Mouse (Mus musculus): ENCODE results near the gene Wdfy4.

Wdfy4 gene

GRCm38 (mm10) chr14:33078596-33078995 lies 106.7 kb downstream of the Wdfy4 start:
- no peak for DNase-seq (ENCODE audit: low spot score in 2 of 2)

- DNase-seq (ENCODE audit: low spot score in 2 of 2), result no peak
Observed at GRCm38 (mm10) chr14:33078110-33078509, 107.2 kb downstream of the Wdfy4 start.

DNA sequence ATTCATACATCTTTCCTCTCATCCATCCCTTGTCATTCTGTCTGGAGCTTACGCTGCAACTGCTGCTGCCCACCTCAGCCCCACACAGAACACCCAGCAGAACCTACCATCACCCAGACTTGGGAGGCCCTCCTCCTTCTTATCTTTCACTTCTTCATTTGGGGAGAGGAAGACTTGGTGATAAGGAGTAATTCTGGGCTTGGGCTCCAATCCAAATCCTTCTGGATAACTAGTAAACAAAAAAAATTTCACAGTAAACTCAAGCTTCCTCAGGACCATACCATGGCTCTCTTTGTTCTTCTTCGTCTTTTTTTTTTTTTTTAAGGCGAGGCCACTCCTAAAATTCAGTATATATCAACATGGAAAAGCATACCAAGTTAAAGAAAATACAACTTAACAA lies 112.0 kb downstream of the Wdfy4 start:
- no peak for DNase-seq (ENCODE audit: low spot score in 2 of 2)

GRCm38 (mm10) chr14:33072351-33072750 lies 113.0 kb downstream of the Wdfy4 start:
- DNase-seq (ENCODE audit: low spot score in 2 of 2), result no peak

- no peak for DNase-seq (ENCODE audit: low spot score in 2 of 2)
Observed at GRCm38 (mm10) chr14:33067676-33068075, 117.6 kb downstream of the Wdfy4 start.

DNA sequence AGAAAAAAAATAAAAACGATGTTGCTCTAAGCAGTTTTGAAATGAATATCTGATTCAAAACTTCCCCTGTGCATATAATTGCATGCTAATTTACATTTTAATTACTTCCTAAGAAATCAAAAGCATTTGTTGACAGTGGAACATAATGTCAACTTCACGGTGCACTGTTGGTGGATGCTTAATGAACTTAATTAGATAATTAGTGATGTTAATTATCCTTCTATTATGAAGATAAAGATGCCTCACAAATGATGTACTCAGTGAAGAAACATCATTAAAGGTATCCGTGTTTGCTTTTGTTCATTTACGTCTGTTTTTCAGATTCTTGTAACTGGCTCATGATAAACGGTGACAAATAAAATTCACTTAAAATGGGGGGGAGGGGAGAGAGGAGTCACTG lies 122.3 kb downstream of the Wdfy4 start:
- DNase-seq (ENCODE audit: low spot score in 2 of 2), result no peak

DNA sequence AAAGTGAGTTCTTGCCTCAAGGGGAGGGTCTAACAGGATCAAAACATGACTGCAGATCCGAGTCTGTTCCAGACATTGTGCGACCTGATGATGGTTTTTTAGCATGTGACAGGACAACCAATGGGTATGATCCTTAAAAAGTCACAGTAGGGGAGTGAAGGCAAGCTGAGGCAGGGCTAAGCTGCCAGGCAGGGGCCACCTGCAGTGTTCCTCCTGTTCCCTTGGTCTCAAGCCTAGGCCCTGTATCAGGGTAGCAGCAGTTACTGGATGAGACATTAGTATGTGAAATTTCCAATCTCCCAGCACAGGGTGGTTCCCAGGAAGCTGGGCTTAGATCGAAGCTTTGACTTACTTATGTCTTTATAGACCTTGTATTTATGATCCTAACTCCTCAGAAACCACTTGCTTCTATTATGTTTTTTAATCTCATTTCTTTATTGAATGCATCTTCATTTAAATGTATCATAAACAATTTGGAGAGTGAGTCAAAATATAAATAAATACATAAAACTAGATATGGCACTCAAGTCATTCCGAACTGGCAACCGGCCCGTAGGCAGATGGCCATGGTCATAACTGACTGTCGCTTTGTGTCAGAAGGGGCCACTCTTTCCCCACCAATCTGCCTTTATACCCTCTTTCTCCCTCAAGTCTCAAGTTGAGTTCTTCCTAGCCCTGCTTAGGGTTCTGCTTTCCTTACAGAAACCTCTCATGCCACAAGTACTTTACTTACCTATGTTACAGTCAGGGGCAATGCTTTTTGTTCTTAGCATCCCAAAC lies 126.2 kb downstream of the Wdfy4 start:
- DNase-seq (ENCODE audit: low spot score in 2 of 2), result no peak

DNA sequence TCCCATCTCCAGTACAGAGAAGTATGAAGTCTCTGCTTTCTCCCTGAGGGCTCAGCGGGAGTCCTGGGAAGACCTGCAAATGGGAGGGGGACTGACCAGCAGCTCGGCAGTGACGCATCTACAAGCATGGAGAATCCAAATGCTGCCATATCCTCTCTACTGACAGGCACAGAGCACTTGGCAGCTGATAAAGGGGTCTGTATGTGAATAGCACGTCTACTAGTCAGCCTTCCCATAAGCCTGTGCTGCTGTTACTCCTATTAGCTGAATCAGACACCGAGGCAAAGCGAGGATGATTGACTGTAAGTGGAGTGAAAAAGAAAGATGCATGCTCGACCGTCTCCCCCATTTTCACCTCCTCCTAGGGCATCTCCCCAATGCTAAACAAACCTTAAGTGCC lies 131.9 kb downstream of the Wdfy4 start:
- no peak for DNase-seq (ENCODE audit: low spot score in 2 of 2)

DNA sequence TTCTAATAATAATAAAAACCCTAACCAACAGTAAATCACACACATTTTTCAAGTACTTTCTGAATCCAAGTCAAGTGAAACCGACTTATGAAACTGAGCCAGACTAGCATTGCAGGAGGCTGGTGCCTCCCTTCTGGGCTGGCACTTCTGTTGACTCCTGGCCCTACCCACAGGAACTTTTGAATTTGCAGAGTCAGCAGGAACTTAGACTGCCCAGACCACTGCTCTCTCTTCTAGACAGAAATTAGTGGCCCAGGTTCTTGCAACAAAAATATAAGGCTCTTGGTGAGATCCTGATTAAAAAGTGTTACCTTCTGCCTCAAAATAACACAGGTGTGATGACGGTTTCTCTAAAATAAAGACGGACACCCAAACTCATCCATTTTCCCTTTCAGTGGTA lies 140.1 kb downstream of the Wdfy4 start:
- no peak for DNase-seq (ENCODE audit: low spot score in 2 of 2)

DNA sequence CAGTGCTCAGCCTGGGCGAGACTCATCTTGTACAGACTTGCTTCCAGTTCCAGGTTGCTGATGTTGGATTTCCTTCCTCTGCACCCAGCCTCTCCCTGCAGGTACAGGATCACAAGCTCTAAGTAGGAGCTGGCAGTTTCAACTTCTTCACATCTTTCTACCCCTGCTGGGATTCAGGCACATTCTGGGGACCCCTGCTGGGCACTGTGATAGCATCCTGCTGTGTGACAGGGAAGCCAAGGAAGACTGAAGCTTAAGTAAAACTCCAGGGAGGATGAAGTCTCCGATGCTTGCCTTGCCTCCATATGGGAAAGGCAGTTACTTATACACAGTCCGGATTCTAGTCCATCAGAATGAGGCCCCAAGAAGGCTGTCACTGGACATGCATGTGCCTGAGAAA lies 148.5 kb downstream of the Wdfy4 start:
- no peak for DNase-seq (ENCODE audit: low spot score in 2 of 2)

DNA sequence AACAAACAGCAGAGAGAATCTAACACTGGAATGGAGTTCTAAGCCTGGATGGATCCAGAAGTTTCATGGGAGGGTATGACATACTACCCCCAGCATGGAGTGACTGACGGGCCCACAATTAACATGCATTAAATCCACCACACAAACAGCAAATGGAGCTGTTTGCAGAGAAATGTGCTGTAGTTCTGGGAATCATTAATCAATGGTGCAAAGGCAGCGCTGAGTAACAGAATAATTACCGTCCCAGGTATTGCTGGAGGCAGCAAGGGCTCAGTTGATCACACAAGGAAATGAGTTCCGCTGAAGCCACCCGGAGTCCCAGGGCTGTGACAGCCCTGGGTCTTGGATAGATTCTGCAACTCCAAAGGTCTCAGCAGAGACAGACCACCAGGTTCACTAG lies 149.9 kb downstream of the Wdfy4 start:
- no peak for DNase-seq (ENCODE audit: low spot score in 2 of 2)

DNA sequence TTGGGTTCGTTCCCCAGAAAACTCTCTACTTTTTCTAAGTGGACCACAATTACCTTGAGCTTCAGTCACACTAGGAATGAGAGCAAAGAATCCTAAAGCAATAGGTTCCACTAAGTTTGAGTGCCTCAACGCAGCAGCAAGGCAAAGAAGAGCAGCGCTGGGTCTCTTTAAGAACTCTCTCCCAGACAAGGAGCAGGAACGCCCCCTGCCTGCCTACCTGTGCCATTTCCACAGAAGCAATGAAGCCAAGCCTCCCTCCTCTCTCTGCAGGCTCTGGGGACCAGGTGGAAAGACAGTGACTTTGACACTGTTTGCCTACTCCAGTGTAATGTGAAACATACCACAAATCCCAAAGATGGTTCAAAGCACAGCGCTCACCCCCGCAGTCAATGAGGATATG lies 151.9 kb downstream of the Wdfy4 start:
- DNase-seq (ENCODE audit: low spot score in 2 of 2), result no peak

- no peak for DNase-seq (ENCODE audit: low spot score in 2 of 2)
Observed at GRCm38 (mm10) chr14:33030849-33031248, 154.5 kb downstream of the Wdfy4 start.

- no peak for DNase-seq (ENCODE audit: low spot score in 2 of 2)
Observed at GRCm38 (mm10) chr14:33019606-33020005, 165.7 kb downstream of the Wdfy4 start.

- DNase-seq (ENCODE audit: low spot score in 2 of 2), result no peak
Observed at GRCm38 (mm10) chr14:33019050-33019449, 166.3 kb downstream of the Wdfy4 start.

DNA sequence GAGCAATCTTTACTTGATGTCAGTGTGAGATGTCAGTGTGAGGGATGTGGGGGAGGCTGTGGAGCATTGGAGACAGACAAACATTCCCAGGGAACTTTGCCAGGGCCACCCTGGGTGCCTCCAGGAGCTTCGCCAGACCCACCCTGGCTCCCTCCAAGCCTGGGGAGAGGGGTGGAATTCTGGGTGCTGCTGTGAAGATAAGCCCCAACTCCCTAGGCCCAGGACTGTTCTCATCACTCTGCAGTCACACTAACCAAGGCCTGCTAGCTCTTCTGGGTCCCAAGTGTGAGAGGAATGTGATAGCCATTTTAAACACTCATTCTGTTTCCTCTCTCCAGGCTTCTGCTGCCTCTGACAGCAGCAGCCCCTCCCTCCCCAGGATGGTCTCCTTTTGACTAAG lies 177.7 kb downstream of the Wdfy4 start:
- no peak for DNase-seq (ENCODE audit: low spot score in 2 of 2)

DNA sequence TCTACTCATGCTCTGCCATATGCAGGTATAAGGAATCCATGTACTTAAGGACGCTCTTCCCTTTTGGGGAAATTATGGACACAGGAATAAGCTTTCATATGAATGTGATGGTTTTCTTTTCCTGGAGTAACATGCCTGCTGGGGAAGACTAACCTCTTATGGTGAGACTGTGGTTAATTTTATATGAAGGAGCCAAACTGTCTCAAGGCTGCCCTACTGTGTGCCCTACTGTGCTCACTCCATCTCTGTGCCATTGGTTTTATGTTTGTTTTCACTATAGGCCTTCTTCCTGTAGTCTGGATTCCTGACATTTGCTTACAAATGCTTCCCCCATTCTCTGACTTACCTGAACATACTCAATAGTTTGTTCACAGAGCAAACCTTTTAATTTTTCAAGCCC lies 180.2 kb downstream of the Wdfy4 start:
- DNase-seq (ENCODE audit: low spot score in 2 of 2), result no peak

DNA sequence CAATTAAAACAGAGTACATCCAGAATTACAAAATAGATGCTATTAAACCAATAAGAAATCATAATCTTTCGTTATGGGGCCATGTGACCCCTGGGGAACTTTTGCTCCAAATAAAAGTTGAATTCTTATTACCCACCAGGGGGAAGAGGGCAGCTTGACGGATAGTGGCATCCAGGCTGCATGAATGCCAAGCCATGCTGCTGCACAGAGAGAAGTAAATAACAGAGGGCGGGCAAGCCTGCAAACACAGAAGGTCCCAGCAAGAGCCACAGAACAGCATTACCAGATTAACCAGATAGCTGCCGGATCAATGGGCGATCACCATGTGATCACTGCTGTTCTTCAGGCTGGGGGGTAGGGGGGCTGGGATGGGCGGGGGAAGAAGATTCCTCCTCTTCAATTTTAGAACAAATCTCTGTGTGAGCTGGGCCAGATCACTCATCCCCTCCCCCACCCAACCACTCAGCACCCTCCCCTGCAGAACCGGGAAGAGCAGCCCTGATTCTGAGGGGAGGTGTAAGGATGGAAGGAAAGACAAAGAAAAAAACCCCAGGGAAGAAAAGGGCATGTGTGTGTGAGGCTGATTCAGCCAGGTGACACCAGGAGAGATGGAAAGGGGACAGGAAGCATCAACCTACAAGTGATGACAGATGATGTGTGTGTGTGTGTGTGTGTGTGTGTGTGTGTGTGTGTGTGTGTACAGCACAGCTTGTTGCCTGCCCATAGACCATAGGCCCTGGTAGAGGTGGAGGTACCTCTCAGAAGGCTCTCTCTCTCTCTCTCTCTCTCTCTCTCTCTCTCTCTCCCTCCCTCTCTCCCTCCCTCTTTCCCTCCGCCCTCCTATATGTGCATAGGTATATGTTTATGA lies 185.0 kb downstream of the Wdfy4 start:
- DNase-seq (ENCODE audit: low spot score in 2 of 2), result no peak

DNA sequence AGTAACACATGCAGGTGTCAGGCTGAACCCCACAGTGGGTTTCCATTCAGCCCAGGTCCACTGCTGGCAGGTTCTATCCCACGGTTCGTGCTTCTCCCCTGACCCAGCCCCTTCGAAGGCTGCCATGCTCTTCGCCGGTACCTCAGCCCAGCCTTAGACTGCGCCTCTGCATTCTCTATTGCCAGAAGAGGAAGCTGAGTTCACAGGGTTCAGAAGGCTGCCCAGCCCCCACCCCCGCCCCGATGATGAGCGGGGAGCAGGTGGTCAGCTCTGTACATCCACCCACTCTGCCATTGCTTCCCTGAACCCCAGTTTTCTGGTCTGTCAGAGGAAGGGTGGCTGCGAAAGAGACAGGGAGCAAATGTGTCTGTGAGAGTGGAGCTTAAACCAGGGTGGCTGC lies 185.8 kb downstream of the Wdfy4 start:
- no peak for DNase-seq (ENCODE audit: low spot score in 2 of 2)

DNA sequence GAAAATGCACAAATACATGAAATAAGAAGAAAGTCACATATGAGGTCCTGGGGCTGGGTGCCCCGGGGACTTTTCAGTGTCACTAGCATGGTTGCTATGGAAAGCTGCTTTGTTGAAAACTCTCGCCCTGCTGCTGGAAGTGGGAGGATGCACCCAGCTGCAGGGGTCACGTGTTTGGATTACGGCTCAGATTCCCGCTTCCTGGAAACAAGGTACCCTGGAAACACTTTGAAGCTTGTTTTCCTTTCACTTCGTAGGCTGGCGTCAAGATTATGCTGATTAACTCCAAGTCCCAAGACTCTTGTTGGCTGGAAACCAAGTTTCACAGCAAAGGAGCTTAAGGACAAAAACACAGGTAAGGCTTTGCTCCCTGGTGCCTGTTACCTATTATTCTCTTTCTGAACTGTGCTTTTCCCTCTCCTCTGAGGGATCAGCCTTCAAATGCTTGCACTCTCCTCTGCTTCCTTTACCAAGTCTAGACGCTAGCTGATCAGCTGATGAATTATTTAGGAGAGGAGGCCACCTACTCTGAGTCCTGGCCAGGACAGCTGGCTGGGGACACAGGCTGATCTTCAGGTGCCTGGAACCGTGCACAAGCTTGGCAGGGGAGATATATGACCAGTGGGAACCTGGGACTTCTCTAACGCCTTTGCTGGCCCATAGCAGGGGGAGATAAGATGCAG lies 190.2 kb downstream of the Wdfy4 start:
- DNase-seq (ENCODE audit: low spot score in 2 of 2), result no peak

DNA sequence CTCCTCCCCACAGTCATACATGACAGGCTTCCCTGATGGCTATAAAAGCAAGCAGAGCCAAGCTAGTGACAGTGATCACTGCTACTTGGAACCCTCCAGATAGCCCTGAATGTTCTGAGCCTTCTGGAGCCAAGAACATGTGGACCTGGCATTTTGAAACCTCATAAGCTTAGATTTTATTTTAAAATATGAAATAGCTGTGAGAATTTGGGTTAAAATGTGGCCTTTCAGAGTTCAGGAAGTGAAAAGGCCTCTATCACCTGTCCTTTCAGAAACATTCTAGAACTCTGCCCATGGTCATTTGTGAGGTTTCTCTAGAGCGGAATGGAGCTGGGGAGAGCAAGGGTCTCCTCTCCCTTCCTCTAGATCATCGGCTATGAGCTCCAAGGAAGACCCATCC lies 194.2 kb downstream of the Wdfy4 start, which contains the start of gene Lrrc18:
TSS of gene Lrrc18 (plus strand) at position 301 of the 400 bp plus-strand sequence.
- DNase-seq (ENCODE audit: low spot score in 2 of 2), result no peak

DNA sequence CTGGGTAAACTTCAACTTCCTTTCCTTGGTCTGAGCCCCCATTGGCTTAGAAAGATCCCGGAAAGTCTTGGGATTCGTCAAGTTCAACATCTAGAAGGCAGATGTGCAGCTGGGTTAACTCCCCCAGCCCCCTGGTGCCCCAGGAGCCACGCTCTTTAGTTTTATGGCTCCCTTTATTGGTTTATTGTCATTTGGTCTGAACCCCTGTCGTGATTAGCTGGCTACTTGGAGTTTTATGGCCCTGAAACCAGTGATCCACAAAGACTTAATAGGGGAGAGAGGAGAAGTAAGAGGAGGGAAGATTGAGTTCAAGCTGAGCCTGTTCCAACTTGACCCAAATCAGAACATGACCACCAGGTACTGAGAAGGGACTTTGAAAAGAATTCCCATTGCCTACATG lies 198.6 kb downstream of the Wdfy4 start:
- no peak for DNase-seq (ENCODE audit: low spot score in 2 of 2)
